Mouse (Mus musculus) thymus, adult 2 months (tissue): ENCODE data around the gene Gdf11. TPM values are rescaled to one million over a fixed set of nuclear protein-coding genes. Genes with fewer than 3 reads are reported as not detected.

Experiments used
- DNase-seq: peaks from one replicate; pipeline ENCODE4 v3.0.0; 2021
- H3K27ac ChIP-seq: fragments of 200-500 bp; 2 replicates; pipeline ENCODE4 v1.5.1; 2012; ENCODE audit warnings: low read length, control low read depth; ENCODE audit not compliant: control insufficient read depth, insufficient read depth
- H3K27me3 ChIP-seq: fragments of 200-500 bp; 2 replicates; pipeline ENCODE4 v1.6.1; 2012; ENCODE audit warnings: mild to moderate bottlenecking, low read length, moderate library complexity, mixed read lengths; ENCODE audit not compliant: control insufficient read depth, insufficient read depth
- H3K36me3 ChIP-seq: fragments of 200-500 bp; 2 replicates; pipeline ENCODE4 v1.6.1; 2012; ENCODE audit warnings: mild to moderate bottlenecking, low read length, moderate library complexity; ENCODE audit not compliant: control insufficient read depth, insufficient read depth
- H3K4me1 ChIP-seq: fragments of 200-500 bp; replicated peaks from 2 replicates; pipeline ENCODE4 v1.6.1; 2012; ENCODE audit warnings: low read length; ENCODE audit not compliant: control insufficient read depth, insufficient read depth
- H3K4me3 ChIP-seq: fragments of 200-500 bp; 2 replicates; pipeline ENCODE4 v1.5.1; 2012; ENCODE audit warnings: mild to moderate bottlenecking, low read length, control low read depth, moderate library complexity; ENCODE audit not compliant: control insufficient read depth, insufficient read depth
- CTCF ChIP-seq: fragments of 200-500 bp; IDR thresholded peaks from 2 replicates; pipeline ENCODE4 v1.5.1; 2012; ENCODE audit warnings: mild to moderate bottlenecking, control low read depth, low read length, moderate library complexity, borderline replicate concordance; ENCODE audit not compliant: control insufficient read depth, poor library complexity, insufficient read depth; ENCODE audit errors: extremely low read depth
- POLR2A ChIP-seq: fragments of 200-500 bp; IDR thresholded peaks from 2 replicates; pipeline ENCODE4 v1.6.1; 2012; ENCODE audit warnings: mild to moderate bottlenecking, low read length, control low read depth, moderate library complexity; ENCODE audit not compliant: control insufficient read depth, poor library complexity, insufficient read depth; ENCODE audit errors: extremely low read depth
- polyA plus RNA-seq: library from polyadenylated mRNA; depleted of rRNA; stranded (reverse); fragments of >200 nt; gene quantifications from 2 replicates; pipeline ENCODE4 v1.2.3, GENCODE M21; 2012; rRNA removed

Gene Gdf11
- polyA plus RNA-seq, 1 experiment, result 5.8 TPM

DNA sequence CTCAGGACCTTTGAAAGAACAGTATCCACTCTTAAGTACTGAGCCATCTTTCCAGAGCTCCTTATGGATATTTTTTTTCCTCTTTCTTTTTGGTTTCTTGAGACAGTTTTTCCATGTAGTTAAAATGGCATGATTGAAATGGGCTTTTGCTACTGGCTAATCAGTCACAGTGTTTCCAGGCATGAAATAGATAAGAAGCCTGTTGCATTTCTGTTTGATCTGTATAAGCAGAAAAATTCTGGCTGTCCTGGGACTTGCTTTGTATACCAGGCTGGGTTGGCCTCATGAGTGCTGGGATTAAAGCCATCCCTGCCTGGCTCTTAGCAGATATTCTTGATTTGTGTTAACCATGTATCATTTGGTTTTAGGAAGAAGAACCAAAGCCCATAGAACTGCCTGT, 52.1 kb downstream of the Gdf11 start:
- H3K36me3 ChIP-seq, result peaks cover 70% of the 10 kb centered on the region
- no peak for DNase-seq
- TF ChIP-seq CTCF (no peak), POLR2A (no peak)

GRCm38 (mm10) chr10:128837400-128837799, 54.1 kb downstream of the Gdf11 start:
- no peak for DNase-seq
- no peaks in the 10 kb centered on the region for H3K27me3 ChIP-seq
- no peak for TF ChIP-seq CTCF
- no peak for TF ChIP-seq POLR2A
- no peaks in the 10 kb centered on the region for H3K4me1 ChIP-seq
- no peak overlapping the region for H3K27ac ChIP-seq
- peaks cover 76% of the 10 kb centered on the region for H3K36me3 ChIP-seq
- no peak overlapping the region for H3K4me3 ChIP-seq

More for the DNA sequence above, 52.1 kb downstream of the Gdf11 start:
- Histone ChIP-seq H3K4me3 (no peak overlapping the region), H3K27ac (no peak overlapping the region), H3K4me1 (no peaks in the 10 kb centered on the region), H3K27me3 (no peaks in the 10 kb centered on the region)

Other genes starting within 250 kb of the Gdf11 start
- gene Ikzf4, start 245.7 kb downstream of the Gdf11 start, polyA plus RNA-seq, result 6.7 and 8.6 TPM in 2 replicates
- gene Suox, start 217.6 kb downstream of the Gdf11 start, polyA plus RNA-seq, result 19.1 and 21.3 TPM in 2 replicates
- 73.8 and 86.1 TPM in 2 replicates for gene Rab5b, start 195.5 kb downstream of the Gdf11 start, polyA plus RNA-seq
- gene Pmel, start 187.5 kb downstream of the Gdf11 start, polyA plus RNA-seq, result 1.0 TPM in 2 replicates
- gene Cdk2, start 186.7 kb downstream of the Gdf11 start, polyA plus RNA-seq, result 87.6 and 100 TPM in 2 replicates
- 326 and 374 TPM in 2 replicates for gene Dgka, start 146.9 kb downstream of the Gdf11 start, polyA plus RNA-seq
- gene Pym1, start 143.8 kb downstream of the Gdf11 start, polyA plus RNA-seq, result 70.0 and 74.9 TPM in 2 replicates
- 1.8 and 3.9 TPM in 2 replicates for gene Mmp19, start 100.8 kb downstream of the Gdf11 start, polyA plus RNA-seq
- 19.9 and 21.6 TPM in 2 replicates for gene Dnajc14, start 87.7 kb downstream of the Gdf11 start, polyA plus RNA-seq
- gene Tmem198b, start 87.3 kb downstream of the Gdf11 start, polyA plus RNA-seq, result 17.4 and 20.5 TPM in 2 replicates
- 8.5 and 12.3 TPM in 2 replicates for gene Sarnp, start 74.4 kb downstream of the Gdf11 start, polyA plus RNA-seq
- gene Ormdl2, start 70.1 kb downstream of the Gdf11 start, polyA plus RNA-seq, result 68.3 and 82.3 TPM in 2 replicates
- gene Cd63, start 9.3 kb upstream of the Gdf11 start, polyA plus RNA-seq, result 43.9 and 62.1 TPM in 2 replicates
- 14.0 and 21.8 TPM in 2 replicates for gene Rdh5, start 31.2 kb upstream of the Gdf11 start, polyA plus RNA-seq
- 137 and 173 TPM in 2 replicates for gene Bloc1s1, start 32.3 kb upstream of the Gdf11 start, polyA plus RNA-seq
- 5.9 and 14.5 TPM in 2 replicates for gene Itga7, start 42.1 kb upstream of the Gdf11 start, polyA plus RNA-seq
- 0.28 and 1.6 TPM in 2 replicates for gene Mettl7b, start 69.3 kb upstream of the Gdf11 start, polyA plus RNA-seq
- gene Olfr9, start 97.7 kb upstream of the Gdf11 start, polyA plus RNA-seq, result not detected in 2 replicates
- not detected in 2 replicates for gene Olfr763, start 119.1 kb upstream of the Gdf11 start, polyA plus RNA-seq
- not detected in 2 replicates for gene Olfr764-ps1, start 148.2 kb upstream of the Gdf11 start, polyA plus RNA-seq
- not detected in 2 replicates for gene Olfr765, start 158.3 kb upstream of the Gdf11 start, polyA plus RNA-seq
- not detected in 2 replicates for gene Olfr766-ps1, start 177.3 kb upstream of the Gdf11 start, polyA plus RNA-seq
- not detected in 2 replicates for gene Olfr767, start 191.2 kb upstream of the Gdf11 start, polyA plus RNA-seq
- not detected in 2 replicates for gene Olfr768, start 207.7 kb upstream of the Gdf11 start, polyA plus RNA-seq
- gene Olfr769, start 226.1 kb upstream of the Gdf11 start, polyA plus RNA-seq, result not detected in 2 replicates
- not detected in 2 replicates for gene Olfr770, start 247.3 kb upstream of the Gdf11 start, polyA plus RNA-seq